Mouse (Mus musculus): ENCODE measurements around the gene Tmem82. TPM values are rescaled to one million over a fixed set of nuclear protein-coding genes. Genes with fewer than 3 reads are reported as not detected.

Tmem82 gene
- total and polyA plus RNA-seq, 3 experiments: 0.11 TPM; not detected in 2

DNA sequence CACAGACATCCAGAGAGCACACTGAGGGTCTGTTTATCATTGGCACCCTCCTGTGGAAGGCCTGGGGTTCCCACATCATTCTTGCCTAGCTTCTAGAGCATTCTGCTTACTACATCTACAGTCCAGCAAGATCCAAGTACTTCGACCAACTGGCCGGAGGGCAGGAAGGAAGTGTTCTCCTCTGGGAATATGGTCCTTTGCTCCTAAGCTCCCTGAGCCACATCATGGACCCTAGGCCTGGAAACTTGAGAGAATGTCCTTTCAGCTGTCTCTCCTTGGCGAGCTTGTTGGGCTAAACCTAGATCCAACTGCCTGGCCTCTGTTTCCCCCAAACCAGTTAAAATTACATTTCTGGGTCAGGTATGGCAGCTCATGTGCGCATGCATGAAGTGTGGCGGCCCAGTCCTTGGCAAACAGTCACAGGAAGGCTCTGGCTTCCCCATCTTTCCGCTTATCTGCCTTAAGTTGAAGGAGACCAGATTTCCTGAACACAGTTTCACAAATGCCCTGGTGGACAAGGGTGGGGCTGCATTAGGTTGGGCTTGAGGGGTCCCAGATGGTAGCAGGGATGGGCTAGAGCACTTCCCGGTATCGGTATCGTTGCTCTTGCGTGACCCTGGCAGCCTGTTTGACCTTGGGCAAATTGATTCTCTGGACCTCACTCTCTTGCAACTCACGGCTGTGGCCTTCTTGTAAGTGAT lies 15.8 kb downstream of the Tmem82 start:
- no peaks in the 10 kb centered on the region; the same call in 1 of the 2 replicates for H3K9me3 ChIP-seq (replicated peaks)
- no peak for DNase-seq (ENCODE audit: low spot score)
- TF ChIP-seq CTCF (IDR thresholded peaks at IDR 0.05; ENCODE audit: low read depth, low read length) (no peak), GATA2 (IDR thresholded peaks at IDR 0.05; ENCODE audit: borderline replicate concordance, low read depth, low read length) (no peak), GATA1 (IDR thresholded peaks at IDR 0.05; ENCODE audit: borderline replicate concordance, low read length) (no peak)
- no peaks in the 10 kb centered on the region for H3K36me3 ChIP-seq (replicated peaks)
- H3K27me3 ChIP-seq (ENCODE audit: insufficient read depth, low read length): peaks cover 56% of the 10 kb centered on the region
- no peaks in the 10 kb centered on the region for H3K4me1 ChIP-seq (ENCODE audit: insufficient read depth, low read depth, low read length)
- no peak for ATAC-seq (ENCODE audit: extremely low read depth, insufficient number of reproducible peaks, low FRiP score, poor library complexity, severe bottlenecking)
- no peak overlapping the region for H3K4me3 ChIP-seq (ENCODE audit: low read depth, low read length)

- H3K36me3 ChIP-seq (replicated peaks): no peaks in the 10 kb centered on the region
- no peak overlapping the region for H3K4me3 ChIP-seq (ENCODE audit: low read depth, low read length)
- DNase-seq (ENCODE audit: low spot score) (no peak), ATAC-seq (ENCODE audit: extremely low read depth, insufficient number of reproducible peaks, low FRiP score, poor library complexity, severe bottlenecking) (no peak)
- no peaks in the 10 kb centered on the region for H3K4me1 ChIP-seq (ENCODE audit: insufficient read depth, low read depth, low read length)
- H3K27me3 ChIP-seq (ENCODE audit: insufficient read depth, low read length): peaks cover 63% of the 10 kb centered on the region
- no peaks in the 10 kb centered on the region; the same call in 1 of the 2 replicates for H3K9me3 ChIP-seq (replicated peaks)
- no peak; the same call in 1 of the 2 replicates for TF ChIP-seq TAL1 (conservative IDR thresholded peaks at IDR 0.05; ENCODE audit: low read depth, low read length)
- TF ChIP-seq GATA1 (IDR thresholded peaks at IDR 0.05; ENCODE audit: borderline replicate concordance, low read length): no peak
- no peak for TF ChIP-seq CTCF (IDR thresholded peaks at IDR 0.05; ENCODE audit: low read depth, low read length)
- TF ChIP-seq GATA2 (IDR thresholded peaks at IDR 0.05; ENCODE audit: borderline replicate concordance, low read depth, low read length): no peak
- no peak for TF ChIP-seq POLR2AphosphoS5 (IDR thresholded peaks at IDR 0.05; ENCODE audit: insufficient replicate concordance, low read depth, low read length)
Measured at GRCm38 (mm10) chr4:141601148-141601862, 17.1 kb downstream of the Tmem82 start.

DNA sequence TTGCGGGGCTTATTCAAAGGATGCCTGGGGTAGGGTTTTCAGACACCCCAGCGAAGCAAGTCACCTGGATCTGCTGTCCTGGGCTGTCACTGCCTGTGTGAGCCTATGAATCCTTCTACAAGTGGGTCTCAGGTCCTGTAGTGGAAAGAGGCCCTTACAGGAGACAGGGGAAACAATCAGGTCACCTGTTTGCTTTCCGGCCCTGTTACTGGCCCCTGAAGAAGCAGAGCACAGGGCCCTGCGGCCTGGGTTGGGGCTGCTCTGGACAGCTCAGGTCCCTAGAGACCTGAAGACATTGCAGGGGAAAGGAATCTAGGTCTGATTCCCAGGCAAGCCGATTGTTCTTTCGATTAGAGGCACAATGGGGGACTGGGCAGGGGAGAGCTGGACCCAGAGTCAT lies 18.1 kb downstream of the Tmem82 start:
- Histone ChIP-seq H3K36me3 (replicated peaks) (no peaks in the 10 kb centered on the region), H3K4me1 (ENCODE audit: insufficient read depth, low read depth, low read length) (no peaks in the 10 kb centered on the region), H3K4me3 (ENCODE audit: low read depth, low read length) (no peak overlapping the region), H3K27me3 (ENCODE audit: insufficient read depth, low read length) (peaks cover 57% of the 10 kb centered on the region), H3K9me3 (replicated peaks) (no peaks in the 10 kb centered on the region)
- no peak for TF ChIP-seq POLR2AphosphoS5 (IDR thresholded peaks at IDR 0.05; ENCODE audit: insufficient replicate concordance, low read depth, low read length)
- ATAC-seq (ENCODE audit: extremely low read depth, insufficient number of reproducible peaks, low FRiP score, poor library complexity, severe bottlenecking): no peak
- DNase-seq (ENCODE audit: low spot score): no peak

GRCm38 (mm10) chr4:141599251-141600141 lies 18.9 kb downstream of the Tmem82 start:
- H3K9me3 ChIP-seq (replicated peaks): no peaks in the 10 kb centered on the region
- no peaks in the 10 kb centered on the region for H3K4me1 ChIP-seq (ENCODE audit: insufficient read depth, low read depth, low read length)
- no peak for DNase-seq (ENCODE audit: low spot score)
- no peaks in the 10 kb centered on the region for H3K36me3 ChIP-seq (replicated peaks)
- no peak for ATAC-seq (ENCODE audit: extremely low read depth, insufficient number of reproducible peaks, low FRiP score, poor library complexity, severe bottlenecking)
- H3K4me3 ChIP-seq (ENCODE audit: low read depth, low read length): no peak overlapping the region
- peaks cover 60% of the 10 kb centered on the region for H3K27me3 ChIP-seq (ENCODE audit: insufficient read depth, low read length)
- no peak for TF ChIP-seq GATA2 (IDR thresholded peaks at IDR 0.05; ENCODE audit: borderline replicate concordance, low read depth, low read length)

- DNase-seq (ENCODE audit: low spot score) (no peak), ATAC-seq (ENCODE audit: extremely low read depth, insufficient number of reproducible peaks, low FRiP score, poor library complexity, severe bottlenecking) (no peak)
- TF ChIP-seq GATA2 (IDR thresholded peaks at IDR 0.05; ENCODE audit: borderline replicate concordance, low read depth, low read length) (no peak), POLR2AphosphoS5 (IDR thresholded peaks at IDR 0.05; ENCODE audit: insufficient replicate concordance, low read depth, low read length) (no peak), CTCF (IDR thresholded peaks at IDR 0.05; ENCODE audit: low read depth, low read length) (no peak)
- Histone ChIP-seq H3K27me3 (ENCODE audit: insufficient read depth, low read length) (peaks cover 58% of the 10 kb centered on the region), H3K4me3 (ENCODE audit: low read depth, low read length) (no peak overlapping the region), H3K9me3 (replicated peaks) (no peaks in the 10 kb centered on the region), H3K36me3 (replicated peaks) (no peaks in the 10 kb centered on the region), H3K4me1 (ENCODE audit: insufficient read depth, low read depth, low read length) (no peaks in the 10 kb centered on the region)
Measured at GRCm38 (mm10) chr4:141598894-141599250, 19.6 kb downstream of the Tmem82 start.

DNA sequence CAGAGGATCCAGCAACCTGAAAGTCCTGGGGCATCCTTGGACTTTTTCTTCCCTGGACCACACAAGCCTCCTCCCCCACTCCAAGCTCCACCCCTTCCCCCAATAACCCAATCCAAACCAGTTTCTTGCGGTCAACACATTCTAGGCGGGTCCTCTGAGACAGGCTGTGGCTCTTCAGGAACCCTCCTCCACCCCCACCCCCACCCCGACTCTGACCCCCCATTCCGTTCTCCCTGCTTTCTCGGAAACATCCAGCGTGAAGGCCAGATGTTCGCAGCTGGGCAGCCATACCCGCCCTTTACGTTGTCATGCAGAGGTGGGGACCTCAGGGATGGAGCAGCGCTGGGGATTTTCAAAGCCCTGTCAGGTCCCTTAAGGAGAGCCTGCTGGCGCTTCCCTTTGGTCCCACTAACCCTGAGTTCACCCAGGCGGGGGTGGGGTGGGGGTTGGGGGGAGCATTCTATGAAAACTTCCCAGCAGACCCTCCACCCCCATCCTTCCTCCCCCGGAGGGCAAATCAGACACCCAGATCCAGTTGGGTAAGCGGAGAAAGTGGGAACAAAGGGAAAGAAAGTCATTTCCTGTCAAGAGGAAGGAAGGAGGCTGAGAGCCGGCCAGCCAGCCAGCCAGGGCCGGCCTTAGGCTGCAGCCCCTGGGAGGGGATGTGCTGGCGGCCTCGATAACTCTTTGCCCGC lies 20.1 kb downstream of the Tmem82 start:
- no peak overlapping the region for H3K4me3 ChIP-seq (ENCODE audit: low read depth, low read length)
- H3K9me3 ChIP-seq (replicated peaks): no peaks in the 10 kb centered on the region
- no peaks in the 10 kb centered on the region for H3K4me1 ChIP-seq (ENCODE audit: insufficient read depth, low read depth, low read length)
- TF ChIP-seq POLR2AphosphoS5 (IDR thresholded peaks at IDR 0.05; ENCODE audit: insufficient replicate concordance, low read depth, low read length): no peak
- no peak for TF ChIP-seq TAL1 (conservative IDR thresholded peaks at IDR 0.05; ENCODE audit: low read depth, low read length)
- TF ChIP-seq GATA2 (IDR thresholded peaks at IDR 0.05; ENCODE audit: borderline replicate concordance, low read depth, low read length): no peak
- TF ChIP-seq CTCF (IDR thresholded peaks at IDR 0.05; ENCODE audit: low read depth, low read length): no peak
- no peak for TF ChIP-seq GATA1 (IDR thresholded peaks at IDR 0.05; ENCODE audit: borderline replicate concordance, low read length)
- H3K36me3 ChIP-seq (replicated peaks): no peaks in the 10 kb centered on the region
- DNase-seq (ENCODE audit: low spot score) (no peak), ATAC-seq (ENCODE audit: extremely low read depth, insufficient number of reproducible peaks, low FRiP score, poor library complexity, severe bottlenecking) (no peak)
- H3K27me3 ChIP-seq (ENCODE audit: insufficient read depth, low read length): peaks cover 57% of the 10 kb centered on the region
